Mouse (Mus musculus): Measurements from ENCODE around the gene Lamc1.

The Lamc1 gene

DNA sequence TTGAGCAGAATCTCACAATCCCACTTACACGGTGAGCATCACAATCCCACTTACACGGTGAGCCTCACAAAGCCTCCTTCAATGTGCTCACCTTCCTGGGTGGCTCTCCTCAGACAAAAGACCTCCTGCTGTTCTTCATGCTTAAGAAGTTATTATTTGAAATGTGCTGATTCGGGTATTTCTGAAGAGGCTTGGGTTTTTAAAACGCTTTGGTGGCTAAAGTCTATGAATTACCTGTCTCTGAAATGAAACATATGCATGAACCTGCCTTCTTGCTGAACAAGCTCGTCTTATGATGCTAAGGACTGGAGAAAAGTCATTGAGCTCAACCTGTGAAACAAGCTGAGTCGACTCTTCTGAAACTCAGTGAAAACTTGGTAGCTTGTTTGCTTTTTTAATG, 36.6 kb downstream of the Lamc1 start:
- DNase-seq, result no peak

DNA sequence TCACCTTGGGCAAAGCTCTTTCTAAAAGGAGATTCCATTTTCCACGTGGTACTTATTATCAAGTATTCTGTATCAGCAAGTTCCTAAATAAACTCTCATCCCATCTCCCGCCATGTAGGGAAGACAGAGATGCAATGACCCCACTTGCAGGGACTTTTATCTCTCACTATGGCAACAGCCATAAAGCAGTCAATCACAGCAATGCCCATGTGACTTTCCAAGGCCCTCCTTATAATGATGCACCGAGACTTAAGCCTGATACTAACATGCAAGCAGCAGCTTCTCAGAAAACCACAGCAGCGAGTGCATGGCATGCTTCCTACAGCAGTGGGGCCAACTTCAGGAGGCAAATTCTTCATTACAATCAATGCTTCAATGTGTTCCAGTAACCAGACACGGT, 39.7 kb downstream of the Lamc1 start:
- DNase-seq, result no peak

DNA sequence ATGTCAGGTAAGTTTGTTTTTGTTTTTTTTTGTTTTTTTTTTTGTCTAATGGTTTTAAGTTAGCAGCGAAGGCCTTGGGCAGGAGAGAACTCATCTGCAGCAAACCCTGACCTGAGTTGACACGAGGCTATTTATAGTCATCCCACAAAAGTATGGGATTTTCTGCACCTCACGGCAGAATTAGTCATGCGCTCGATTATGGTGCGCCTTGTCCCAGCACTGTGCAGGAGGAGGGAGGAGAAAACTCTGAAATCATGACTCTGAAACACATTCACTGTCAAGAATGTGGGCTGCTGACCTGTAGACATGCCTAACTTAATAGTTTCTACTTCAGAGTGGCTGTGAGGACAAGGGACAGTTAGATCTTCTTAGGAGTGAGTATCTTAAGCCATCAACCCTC, 40.4 kb downstream of the Lamc1 start:
- DNase-seq, result no peak

DNA sequence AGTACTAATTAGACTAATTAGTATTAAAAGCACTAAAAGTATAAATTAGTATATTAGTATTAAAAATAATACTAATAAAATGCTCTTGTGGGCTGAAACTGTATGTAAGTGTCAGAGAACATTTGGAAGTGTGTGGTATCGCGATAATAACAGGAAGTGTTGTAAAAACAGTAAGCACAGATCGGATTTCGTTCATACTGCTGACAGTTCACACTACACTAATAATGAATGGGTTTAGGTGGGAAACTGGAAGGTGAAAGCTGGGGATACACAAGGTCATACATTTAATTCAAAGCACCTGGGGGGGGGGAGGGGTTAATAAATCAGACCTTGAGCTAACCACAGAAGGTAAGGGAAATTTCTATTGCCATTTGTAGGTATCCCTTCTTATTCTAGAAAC, 41.2 kb downstream of the Lamc1 start:
- no peak for DNase-seq

DNA sequence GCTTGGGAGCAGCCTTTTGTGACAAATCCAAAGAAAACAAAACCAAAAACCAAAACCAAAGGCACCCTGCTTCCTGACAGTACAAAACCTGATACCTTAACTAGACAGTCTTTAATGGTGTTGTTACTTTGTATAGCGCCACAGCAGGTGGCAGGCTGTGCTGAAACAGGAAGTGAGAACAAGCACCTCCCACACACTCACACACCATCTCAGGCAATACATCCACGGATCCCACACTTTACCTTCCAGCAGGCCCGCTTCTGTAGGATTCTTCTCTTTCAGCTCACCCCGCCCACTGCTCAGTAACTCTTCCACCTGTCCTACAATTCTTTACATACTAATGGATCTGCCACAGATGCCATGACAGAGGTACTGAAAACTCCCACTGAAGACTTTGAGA, 44.6 kb downstream of the Lamc1 start:
- DNase-seq, result no peak

DNA sequence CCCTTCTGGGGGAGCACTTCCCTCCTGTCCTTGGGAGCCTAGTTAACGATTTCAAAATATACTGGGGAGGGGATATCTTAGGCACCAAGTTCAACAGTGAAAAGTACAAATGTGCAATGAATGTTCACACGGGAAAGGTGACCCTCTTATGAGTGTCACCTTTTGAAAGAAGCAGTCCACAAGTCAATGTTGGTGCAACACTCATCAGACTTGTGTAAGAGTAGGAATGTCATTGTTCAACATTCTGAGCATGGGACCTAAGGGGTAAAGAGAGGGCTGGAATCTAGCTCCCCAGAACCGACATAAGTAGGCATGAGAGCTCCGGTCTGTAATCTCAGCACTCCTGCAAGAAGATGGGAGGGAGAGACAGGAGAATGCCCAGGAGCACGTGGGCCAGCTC, 45.1 kb downstream of the Lamc1 start:
- no peak for DNase-seq

DNA sequence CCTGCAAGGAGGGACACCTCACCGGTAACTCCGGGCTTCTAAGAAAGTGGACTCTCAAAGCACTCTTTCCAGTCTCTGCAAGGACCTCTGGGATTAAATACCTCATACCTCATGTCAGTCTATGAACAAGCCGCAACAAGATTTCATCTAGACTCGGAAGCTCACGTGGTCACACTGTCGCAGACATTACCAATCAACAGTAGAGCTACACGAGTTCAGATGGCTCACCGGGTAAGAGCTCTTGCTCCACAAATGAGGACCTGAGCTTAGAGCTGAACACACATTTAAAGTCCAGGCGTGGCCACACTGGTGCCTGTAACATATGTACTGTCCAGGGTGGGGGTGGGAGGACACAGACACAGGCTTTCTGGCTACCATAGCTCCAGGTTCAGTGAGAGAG, 46.4 kb downstream of the Lamc1 start:
- DNase-seq, result no peak

DNA sequence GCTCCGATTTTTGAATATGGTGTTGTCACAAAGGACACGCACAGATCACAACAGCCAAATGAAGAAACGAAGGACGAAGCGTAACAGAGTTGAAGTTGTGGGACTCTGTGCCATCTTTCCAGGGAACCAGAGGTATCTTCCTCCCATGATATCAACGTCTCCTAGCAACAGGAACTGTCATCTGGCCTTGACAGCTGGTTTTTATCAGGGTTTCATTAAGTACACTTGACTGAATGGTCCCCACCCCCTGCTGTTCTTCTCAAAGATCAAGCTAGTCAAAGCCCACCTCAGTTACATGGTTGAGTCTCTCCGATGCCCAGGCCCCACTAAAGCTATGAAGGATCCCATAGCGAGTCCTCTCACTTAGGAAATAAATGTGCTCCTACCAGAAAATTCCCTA, 47.4 kb downstream of the Lamc1 start:
- no peak for DNase-seq

DNA sequence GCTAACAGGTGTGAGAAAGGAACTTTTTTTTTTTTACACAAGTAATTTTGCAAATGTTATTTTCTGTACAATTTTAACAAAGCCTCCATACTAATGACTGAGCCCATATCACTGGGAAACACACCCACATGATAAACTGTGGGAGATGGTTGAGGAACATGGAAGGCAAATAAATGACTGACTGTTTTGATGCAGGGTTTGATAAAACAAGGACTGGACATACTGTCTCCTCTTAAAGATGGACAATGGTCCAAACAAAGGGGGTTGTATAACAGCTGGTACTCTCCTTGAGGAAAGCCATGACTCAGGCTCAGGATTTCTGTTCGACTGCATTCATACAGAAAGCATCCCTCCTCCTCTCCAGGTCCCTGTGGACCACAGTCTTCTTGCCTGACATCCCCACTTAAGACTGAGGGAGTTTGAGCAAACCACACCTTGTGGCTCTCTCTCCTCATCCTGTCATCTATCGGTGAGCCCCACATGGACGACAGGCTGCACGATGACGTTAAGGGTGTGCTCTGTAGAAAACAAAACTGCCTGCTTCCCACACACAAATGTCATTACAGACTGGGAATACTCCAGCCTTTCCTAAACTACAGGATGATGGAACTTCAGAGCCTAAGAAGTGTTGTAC, 50.1 kb downstream of the Lamc1 start:
- no peak for DNase-seq

DNA sequence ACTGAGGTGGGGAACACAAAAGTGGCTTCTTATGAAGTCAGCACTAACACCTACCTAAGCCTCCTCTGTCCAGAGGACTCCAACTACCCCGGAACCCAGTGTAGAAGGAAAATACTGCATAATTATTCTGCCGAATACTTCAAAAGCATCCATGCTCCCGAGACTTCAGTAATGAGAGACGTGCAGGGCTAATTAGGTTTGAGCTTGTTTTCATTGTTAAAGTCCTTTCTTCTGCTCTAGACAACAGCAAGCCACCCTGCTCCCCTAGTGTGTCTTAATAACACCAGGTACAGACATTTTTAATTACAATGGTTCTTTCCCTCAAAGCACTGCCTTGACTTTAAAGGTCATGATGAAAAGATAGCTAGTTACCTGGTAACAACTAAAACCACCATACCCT, 51.1 kb downstream of the Lamc1 start:
- DNase-seq, result no peak

DNA sequence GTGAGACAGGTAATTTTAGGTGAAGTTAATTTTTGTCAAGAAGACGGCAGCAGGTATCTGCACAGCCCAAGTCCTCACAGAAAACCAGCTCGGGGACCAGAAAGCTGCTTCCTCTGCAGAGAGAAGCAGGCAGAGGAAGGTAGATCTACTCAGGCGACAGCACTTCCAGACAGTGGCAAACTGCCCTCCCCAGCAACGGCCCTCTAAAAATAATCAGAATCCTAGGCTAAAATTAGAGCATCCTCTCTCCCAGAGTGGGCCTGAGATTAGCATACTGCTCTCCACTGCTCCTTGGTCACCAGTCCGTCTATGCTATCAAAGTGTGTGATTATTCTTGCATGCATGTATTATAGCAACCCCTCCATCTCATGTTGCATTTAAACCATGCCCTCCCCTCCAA, 52.2 kb downstream of the Lamc1 start:
- no peak for DNase-seq

DNA sequence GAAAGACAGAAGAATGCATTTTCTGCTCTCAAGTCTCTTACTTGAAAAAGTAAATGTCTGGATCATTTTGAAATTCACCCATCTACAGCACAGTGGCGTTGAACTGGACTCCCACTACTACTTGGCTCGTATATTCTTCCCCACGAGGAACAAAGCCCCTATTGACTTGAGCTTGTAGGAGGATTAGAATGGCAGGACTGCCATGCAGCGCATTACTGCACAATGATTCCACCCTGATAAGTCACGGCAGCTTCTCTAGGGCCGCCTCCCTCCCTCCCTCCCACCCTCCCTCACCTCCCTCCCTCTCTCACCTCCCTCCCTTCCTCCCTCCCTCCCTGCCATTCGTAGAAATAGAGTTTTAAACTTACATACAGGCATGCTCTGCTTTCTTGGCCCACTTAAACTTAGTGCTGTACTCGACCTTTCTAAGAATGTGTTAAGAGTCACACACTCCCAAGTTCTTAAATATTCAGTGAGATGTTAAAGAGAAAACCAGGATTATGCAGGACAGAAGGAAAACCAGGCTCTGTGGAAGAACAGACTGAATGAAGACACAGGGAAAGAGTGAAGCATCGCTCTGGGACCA, 54.5 kb downstream of the Lamc1 start:
- no peak for DNase-seq

DNA sequence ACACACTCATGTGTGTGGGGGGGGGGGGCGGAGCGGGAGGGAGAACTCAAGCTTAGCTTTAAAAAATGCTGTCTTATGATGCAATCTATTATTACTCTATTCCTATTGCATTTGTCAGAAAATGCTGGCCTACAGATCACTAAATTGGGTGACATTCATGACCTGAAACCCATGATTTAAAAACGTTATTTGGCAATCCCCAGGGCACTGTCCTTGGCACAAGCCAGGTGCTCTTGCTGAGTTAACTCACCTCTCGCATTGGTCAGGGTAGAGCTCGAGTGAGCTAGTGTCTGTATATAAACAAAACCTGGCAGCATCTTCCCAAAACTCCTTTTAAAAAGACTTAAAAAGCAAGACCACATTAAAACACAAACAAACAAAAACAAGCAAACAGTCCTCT, 57.1 kb downstream of the Lamc1 start:
- DNase-seq, result no peak

DNA sequence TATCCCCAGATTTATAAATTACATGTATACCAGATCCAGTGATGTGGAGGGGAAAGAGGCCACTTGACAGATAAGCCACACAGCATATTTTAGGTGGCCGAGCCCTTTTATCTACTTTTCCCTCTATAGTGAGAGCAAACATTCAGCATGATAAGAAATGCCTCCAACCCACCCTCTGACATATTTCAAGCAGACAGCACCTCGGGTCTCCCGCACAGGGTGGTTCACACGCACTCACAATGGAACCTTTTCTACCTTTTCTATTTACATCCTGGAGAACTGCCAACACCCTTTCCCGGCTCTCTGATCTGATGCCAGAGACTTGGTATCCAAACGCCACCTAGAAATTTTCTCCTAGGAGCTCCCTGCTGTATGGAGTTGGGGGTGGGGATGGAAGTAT, 58.0 kb downstream of the Lamc1 start:
- DNase-seq, result peak; percentile 21

DNA sequence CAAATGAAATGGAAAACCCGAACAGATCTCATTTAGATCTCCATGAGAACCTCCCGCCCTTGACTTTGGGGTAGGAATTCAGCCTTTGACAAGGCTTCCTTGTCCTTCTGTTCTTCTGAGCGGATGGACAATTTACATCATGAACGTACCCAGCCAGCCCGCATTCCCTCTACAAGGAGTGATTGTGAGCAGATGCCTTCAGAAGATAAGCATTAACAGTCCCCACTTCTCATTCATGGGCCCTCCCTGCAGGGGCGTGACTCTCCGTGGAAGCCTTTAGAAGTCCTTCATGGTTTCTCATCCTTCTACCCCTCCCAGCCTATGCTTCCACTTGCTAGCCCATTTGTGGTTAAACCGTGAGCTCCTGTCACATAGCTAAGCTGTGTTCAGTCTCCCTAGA, 58.9 kb downstream of the Lamc1 start:
- no peak for DNase-seq

DNA sequence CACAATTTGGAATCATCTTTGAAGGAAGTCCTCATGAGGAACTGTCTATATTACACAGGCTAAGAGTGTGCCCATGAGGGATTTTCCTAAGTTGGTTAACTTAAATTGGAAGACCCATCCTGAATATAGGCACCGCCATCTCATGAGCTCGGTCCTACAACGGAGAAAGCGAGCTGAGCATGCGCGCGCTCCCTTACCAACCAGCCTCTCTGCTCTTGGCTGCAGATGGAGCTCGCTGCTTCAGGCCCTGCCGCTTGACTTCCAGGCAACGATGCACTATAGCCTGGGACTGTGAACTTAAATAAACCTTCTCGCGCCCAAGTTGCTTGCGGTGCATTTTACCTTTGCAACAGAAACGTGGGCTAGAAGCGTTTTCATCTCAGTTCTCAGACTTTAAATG, 61.8 kb downstream of the Lamc1 start:
- DNase-seq, result no peak

DNA sequence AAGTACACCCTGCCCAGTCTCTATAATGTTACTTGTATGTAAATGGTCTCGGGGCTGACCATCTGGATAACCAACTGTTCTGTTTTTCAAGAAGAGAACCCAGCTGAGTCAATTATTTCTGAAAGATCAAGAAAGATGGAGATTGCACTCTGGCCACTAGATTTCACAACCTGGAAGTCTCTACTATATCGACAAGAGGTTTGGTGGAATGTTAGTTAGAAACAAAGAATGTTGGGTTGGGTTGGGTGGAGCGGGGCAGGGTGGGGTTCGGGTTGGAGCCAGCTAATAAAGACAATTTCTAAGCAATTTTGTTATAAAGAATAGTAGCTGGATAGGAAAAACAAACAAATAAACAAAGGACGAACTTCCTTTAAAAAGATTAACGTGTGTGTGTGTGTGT, 62.9 kb downstream of the Lamc1 start:
- no peak for DNase-seq

DNA sequence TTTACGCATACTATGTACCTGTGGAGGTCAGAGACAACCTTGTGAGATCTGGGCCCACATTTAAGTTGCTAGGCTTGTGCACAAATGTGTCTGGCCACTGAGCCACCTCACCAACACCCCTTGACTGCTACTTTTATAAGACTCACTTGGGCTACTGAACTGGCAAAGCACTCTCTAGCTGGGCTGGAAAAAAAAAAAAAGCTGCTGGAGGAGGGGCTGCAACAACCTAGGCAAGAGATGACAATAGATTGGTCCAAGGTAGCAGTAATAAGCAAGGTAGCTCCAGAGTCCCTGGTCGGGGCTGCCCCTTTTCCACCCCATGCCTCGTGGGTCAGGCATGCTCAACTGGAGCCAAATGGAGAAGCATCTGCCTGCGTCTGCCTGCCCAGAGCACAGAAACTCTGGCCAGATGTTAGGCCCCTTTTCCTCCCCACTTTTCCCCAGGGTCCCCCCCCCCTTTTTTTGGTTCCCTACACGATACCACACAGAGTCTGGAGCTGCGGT, 63.7 kb downstream of the Lamc1 start:
- no peak for DNase-seq

DNA sequence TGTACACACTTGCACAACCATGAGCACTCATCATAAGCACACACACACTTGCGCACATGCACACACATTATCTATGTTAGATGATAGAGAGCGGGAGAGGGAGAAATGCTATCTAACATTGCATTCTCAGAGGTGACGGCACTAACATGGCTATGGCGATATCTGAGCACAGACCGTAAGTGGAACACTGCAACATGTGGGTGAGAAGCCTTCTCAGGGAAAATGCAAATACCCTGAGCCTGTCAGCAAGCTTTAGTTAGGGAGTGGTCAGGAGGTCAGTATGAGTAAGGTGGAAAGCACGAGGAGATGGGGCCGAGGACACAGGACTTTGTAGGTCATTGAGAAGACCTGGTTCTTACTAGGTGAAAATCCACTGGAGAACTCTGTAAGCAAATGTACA, 64.3 kb downstream of the Lamc1 start:
- no peak for DNase-seq

DNA sequence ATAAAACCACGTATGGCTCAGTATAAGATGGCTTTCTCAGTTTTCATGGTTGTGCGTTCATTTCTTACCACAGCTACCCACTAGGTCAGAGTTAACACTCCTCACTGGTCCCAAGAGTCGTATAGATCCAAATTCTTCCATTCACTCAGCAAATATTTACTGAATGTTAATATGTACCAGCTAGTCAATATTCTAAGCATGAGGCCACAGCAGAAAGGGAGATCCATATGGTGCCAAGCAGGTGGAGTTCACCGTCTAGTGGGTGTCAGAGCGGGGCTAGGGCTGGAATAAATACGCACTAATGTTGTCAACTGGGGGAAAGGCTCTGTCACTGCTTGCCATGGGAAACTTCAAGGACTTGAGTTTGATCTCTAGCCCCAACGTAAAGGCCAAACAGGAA, 64.9 kb downstream of the Lamc1 start:
- DNase-seq, result no peak

DNA sequence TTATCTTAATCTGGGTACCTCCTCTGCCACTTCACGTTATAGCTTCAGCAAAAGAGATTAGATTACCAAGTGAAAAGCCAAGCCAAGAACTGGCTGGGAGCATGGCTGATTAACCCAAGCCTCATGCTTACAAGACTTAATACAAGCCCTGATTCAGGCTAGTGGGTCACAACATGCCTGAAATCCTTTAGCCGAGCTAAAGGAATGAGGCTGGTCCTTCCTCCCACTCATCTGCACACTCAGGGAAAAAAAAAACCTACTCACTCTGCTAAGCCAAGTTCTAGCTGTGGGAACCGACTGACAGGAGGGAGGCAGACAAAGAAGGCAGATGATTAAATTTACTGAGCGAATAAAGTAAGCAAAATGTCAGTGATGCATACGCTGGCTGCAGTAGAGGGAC, 65.7 kb downstream of the Lamc1 start:
- no peak for DNase-seq

DNA sequence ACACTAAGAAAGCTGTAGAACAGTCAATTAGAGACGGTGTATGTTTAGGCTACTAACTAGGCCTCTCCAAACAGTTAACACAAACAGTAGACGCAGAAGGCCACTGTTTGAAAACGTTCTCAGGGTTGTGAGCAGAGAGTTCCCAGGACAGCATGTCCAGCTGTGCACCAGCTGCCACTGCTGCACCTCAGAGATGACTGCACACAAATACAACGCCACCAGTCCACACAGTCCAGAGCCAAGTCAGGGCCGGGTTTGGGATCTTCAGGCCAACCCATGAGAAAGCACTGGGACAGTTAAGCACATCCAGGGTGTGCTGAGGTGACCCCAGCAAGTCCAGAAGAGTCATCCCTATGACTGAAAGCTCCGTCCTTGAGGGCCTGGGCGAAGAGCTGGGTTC, 67.0 kb downstream of the Lamc1 start:
- DNase-seq, result no peak

DNA sequence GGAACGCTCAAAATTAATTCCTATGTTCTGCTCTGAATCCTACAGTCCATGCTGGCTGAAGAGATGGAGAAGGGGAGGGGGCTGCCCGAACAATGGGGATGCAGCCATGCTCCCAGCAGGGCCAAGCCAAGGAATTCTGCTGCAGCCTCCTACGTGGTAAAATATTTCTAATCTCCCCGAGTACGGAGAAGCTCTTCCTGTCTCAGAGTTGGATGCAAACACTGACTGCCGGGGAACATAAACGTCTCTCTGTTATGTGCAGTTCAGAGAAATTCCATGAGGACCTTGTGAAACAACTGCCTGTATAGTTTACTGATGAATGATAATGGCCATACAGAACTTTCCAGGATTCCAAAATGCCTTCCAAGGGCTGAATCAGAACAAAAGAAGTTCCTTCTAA, 67.5 kb downstream of the Lamc1 start:
- DNase-seq, result no peak

DNA sequence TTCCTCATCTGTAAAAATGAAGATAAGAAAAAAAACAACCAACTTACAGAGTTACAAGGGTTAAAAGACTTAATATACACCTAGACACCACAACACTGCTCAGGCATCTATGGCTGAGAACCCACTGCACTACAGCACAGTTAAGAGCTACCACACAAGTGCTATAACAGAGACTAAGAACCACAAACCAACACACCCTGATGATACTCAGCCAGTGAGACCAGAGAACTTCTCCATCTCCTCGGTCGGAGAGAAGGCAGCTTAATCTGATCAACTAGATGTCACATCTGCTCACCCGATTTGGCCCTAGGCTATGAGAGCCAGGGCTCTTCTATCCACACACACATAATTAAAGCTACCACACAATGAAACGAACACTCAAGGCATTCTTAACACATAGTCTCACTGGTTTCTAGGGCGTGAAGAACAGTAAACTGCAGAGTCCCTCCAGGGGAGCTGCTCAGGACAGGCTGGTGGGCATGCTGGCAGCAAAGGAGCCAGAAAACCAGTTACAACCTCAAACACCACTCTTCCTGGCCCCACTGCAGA, 72.8 kb downstream of the Lamc1 start:
- no peak for DNase-seq

All from cerebellum, adult 9-10 months (tissue).